8 mouse cellular contexts compared by ENCODE assay signal in genomic region chr19:10059911-10060567, GRCm38 (mm10). TPM values are rescaled to one million over a fixed set of nuclear protein-coding genes. Genes with fewer than 3 reads are reported as not detected.
A peak's percentile ranks its signal among the peaks of the same experiment; 100 is the strongest.
DNase-seq lines count a peak whose midpoint lies in the region; ATAC-seq and TF ChIP-seq lines count a peak whose summit lies in the region.

No protein-coding gene starts in this region.

- no peak overlapping the region for H3K4me2 ChIP-seq in kidney, embryonic 14.5 days (replicated peaks; ENCODE audit: low read depth, low read length)
- peak overlapping the region; percentile 63 for H3K4me2 ChIP-seq in liver, postnatal 0 days (ENCODE audit: low read depth, low read length)
- no peak overlapping the region for H3K4me2 ChIP-seq in neural tube, embryonic 12.5 days (replicated peaks)

- TF ChIP-seq CTCF in liver, postnatal 0 days (IDR thresholded peaks at IDR 0.05; ENCODE audit: low read depth): peak; percentile 94

- H3K9me3 ChIP-seq in kidney, embryonic 14.5 days (ENCODE audit: control insufficient read depth, low read length): no peaks in the 10 kb centered on the region
- H3K9me3 ChIP-seq in liver, postnatal 0 days (ENCODE audit: low read length): no peaks in the 10 kb centered on the region
- no peaks in the 10 kb centered on the region for H3K9me3 ChIP-seq in neural tube, embryonic 12.5 days

- H3K4me1 ChIP-seq in kidney, embryonic 14.5 days (ENCODE audit: control insufficient read depth, insufficient read depth, low read length): 0 out of 2 replicates have a peak, but pooled peaks cover 8% of the 10 kb centered on the region
- H3K4me1 ChIP-seq in liver, postnatal 0 days (ENCODE audit: insufficient read depth): peaks cover 30% of the 10 kb centered on the region
- H3K4me1 ChIP-seq in neural tube, embryonic 12.5 days: peaks cover 7% of the 10 kb centered on the region; the same call in 1 of the 2 replicates

- ATAC-seq in kidney, embryonic 14.5 days (ENCODE audit: low FRiP score, low TSS enrichment): peak; percentile 48; the same call in 1 of the 2 replicates
- ATAC-seq in liver, postnatal 0 days: peak; percentile 76
- peak; percentile 45 for ATAC-seq in neural tube, embryonic 12.5 days (ENCODE audit: low FRiP score, low read depth)

- H3K36me3 ChIP-seq in kidney, embryonic 14.5 days (ENCODE audit: control insufficient read depth, insufficient read depth, low read length): peaks cover 51% of the 10 kb centered on the region
- peaks cover 5% of the 10 kb centered on the region; the same call in 1 of the 2 replicates for H3K36me3 ChIP-seq in liver, postnatal 0 days (replicated peaks; ENCODE audit: insufficient read depth, low read length)
- H3K36me3 ChIP-seq in neural tube, embryonic 12.5 days: peaks cover 40% of the 10 kb centered on the region

- no peak overlapping the region for H3K9ac ChIP-seq in kidney, embryonic 14.5 days (ENCODE audit: low read depth, low read length)
- peak overlapping the region; percentile 31 for H3K9ac ChIP-seq in liver, postnatal 0 days (replicated peaks)
- no peak overlapping the region for H3K9ac ChIP-seq in neural tube, embryonic 12.5 days

- no peaks in the 10 kb centered on the region for H3K27me3 ChIP-seq in kidney, embryonic 14.5 days (ENCODE audit: control insufficient read depth, insufficient read depth, low read length)
- H3K27me3 ChIP-seq in liver, postnatal 0 days (ENCODE audit: insufficient read depth, low read length): no peaks in the 10 kb centered on the region
- no peaks in the 10 kb centered on the region for H3K27me3 ChIP-seq in neural tube, embryonic 12.5 days (replicated peaks)

- peak; percentile 77 for TF ChIP-seq EP300 in liver, postnatal 0 days (IDR thresholded peaks at IDR 0.05; ENCODE audit: low read depth)

- no peak overlapping the region; the same call in 1 of the 2 replicates for H3K27ac ChIP-seq in kidney, embryonic 14.5 days (ENCODE audit: low read depth, low read length)
- peak overlapping the region; percentile 81 for H3K27ac ChIP-seq in liver, postnatal 0 days (ENCODE audit: low read depth)
- H3K27ac ChIP-seq in neural tube, embryonic 12.5 days: no peak overlapping the region

- WGBS in kidney, embryonic 14.5 days: 54% methylated on average over 10 of the region's 10 CpGs
- 15% methylated on average over 10 of the region's 10 CpGs for WGBS in liver, postnatal 0 days (ENCODE audit: insufficient replicate concordance)
- WGBS in neural tube, embryonic 12.5 days: 60% methylated on average over 10 of the region's 10 CpGs

- peak; percentile 78 for DNase-seq in urinary bladder, postnatal 14 days (ENCODE audit: low spot score)
- DNase-seq in urinary bladder, postnatal 25 days (ENCODE audit: low spot score): no peak
- DNase-seq in cerebellum, postnatal 10 days: peak; percentile 63 to 72
- DNase-seq in heart, adult 11 months: peak; percentile 98
- DNase-seq in liver, postnatal 0 days: peak; percentile 75
- DNase-seq in adrenal gland, postnatal 36 days: no peak

- no peak overlapping the region for H3K4me3 ChIP-seq in kidney, embryonic 14.5 days (ENCODE audit: low read length)
- peak overlapping the region; percentile 19; the same call in 1 of the 2 replicates for H3K4me3 ChIP-seq in liver, postnatal 0 days (ENCODE audit: low read depth, low read length)
- no peak overlapping the region for H3K4me3 ChIP-seq in neural tube, embryonic 12.5 days

RNA-seq across cellular contexts. Expression of gene Fads3, which starts 18.7 kb away (rescaled TPM):
- polyA plus RNA-seq in kidney, embryonic 14.5 days (2014; fragmentation: Nextera tagmentation; extraction: Ambion mirVana): 8.3 and 10.4 TPM in 2 replicates
- 1.7 and 2.0 TPM in 2 replicates for polyA plus RNA-seq in liver, postnatal 0 days (2015; fragmentation: Nextera tagmentation; extraction: Ambion mirVana)
- 11.4 and 13.3 TPM in 2 replicates for polyA plus RNA-seq in neural tube, embryonic 12.5 days (2016; fragmentation: Nextera tagmentation; extraction: Ambion mirVana)
- 10 to 100 TPM in 1 of 2 experiments, 1 to 10 TPM in 1; 9.4 to 23.4 TPM for total RNA-seq in adrenal gland, postnatal 36 days (2021)

RNA-seq across cellular contexts. Expression of gene Fads2, which starts 41.5 kb away (rescaled TPM):
- 28.3 and 42.4 TPM in 2 replicates for polyA plus RNA-seq in kidney, embryonic 14.5 days (2014; fragmentation: Nextera tagmentation; extraction: Ambion mirVana)
- 203 and 216 TPM in 2 replicates for polyA plus RNA-seq in liver, postnatal 0 days (2015; fragmentation: Nextera tagmentation; extraction: Ambion mirVana)
- 133 and 135 TPM in 2 replicates for polyA plus RNA-seq in neural tube, embryonic 12.5 days (2016; fragmentation: Nextera tagmentation; extraction: Ambion mirVana)
- total RNA-seq in adrenal gland, postnatal 36 days (2021): 1,000 to 10,000 TPM; 1,648 to 1,771 TPM

RNA-seq across cellular contexts. Expression of gene Rab3il1, which starts 58.6 kb away (rescaled TPM):
- polyA plus RNA-seq in kidney, embryonic 14.5 days (2014; fragmentation: Nextera tagmentation; extraction: Ambion mirVana): 20.3 and 26.2 TPM in 2 replicates
- 74.9 and 80.9 TPM in 2 replicates for polyA plus RNA-seq in liver, postnatal 0 days (2015; fragmentation: Nextera tagmentation; extraction: Ambion mirVana)
- polyA plus RNA-seq in neural tube, embryonic 12.5 days (2016; fragmentation: Nextera tagmentation; extraction: Ambion mirVana): 26.3 and 29.6 TPM in 2 replicates
- total RNA-seq in adrenal gland, postnatal 36 days (2021): 1 to 10 TPM; 5.6 to 6.6 TPM

RNA-seq across cellular contexts. Expression of gene Best1, which starts 58.6 kb away (rescaled TPM):
- 1.1 and 1.2 TPM in 2 replicates for polyA plus RNA-seq in kidney, embryonic 14.5 days (2014; fragmentation: Nextera tagmentation; extraction: Ambion mirVana)
- polyA plus RNA-seq in liver, postnatal 0 days (2015; fragmentation: Nextera tagmentation; extraction: Ambion mirVana): 0.08 and 0.13 TPM in 2 replicates
- 1.0 and 1.9 TPM in 2 replicates for polyA plus RNA-seq in neural tube, embryonic 12.5 days (2016; fragmentation: Nextera tagmentation; extraction: Ambion mirVana)
- total RNA-seq in adrenal gland, postnatal 36 days (2021): under 1 TPM; 0.16 to 0.36 TPM

Comparison
In these comparisons a context has a peak if more than half of its experiments do, and no peak if none do; other contexts are left out.
1. DNase-seq: peak in urinary bladder, postnatal 14 days (single experiment), cerebellum, postnatal 10 days (2 of 2), heart, adult 11 months (single experiment) and liver, postnatal 0 days (single experiment); none in urinary bladder, postnatal 25 days (single experiment) and adrenal gland, postnatal 36 days (0 of 2).
2. Peak in every context shown above with its lines, with median percentiles within 50 percentile points of each other: ATAC-seq.